Mouse (Mus musculus) heart, postnatal 36 days (tissue): ENCODE data around the gene Akap13. TPM values are rescaled to one million over a fixed set of nuclear protein-coding genes. Genes with fewer than 3 reads are reported as not detected.

ENCODE experiments used
- DNase-seq, 2 experiments: peaks; one replicate each; pipeline ENCODE4 v3.0.0; 2021 to 2022
- intact Hi-C: fragments of 180-260 bp; cut with DNase I; formaldehyde crosslinking; loops from one replicate; pipeline ENCODE4 v1.15.1; 2025
- total RNA-seq, 2 experiments: library from RNA; stranded (reverse); gene quantifications; 2 replicates each; pipeline ENCODE4 v1.2.3; 2021

Akap13 gene
- total RNA-seq, 2 experiments from 2014 or later, result 73.7 to 88.3 TPM

DNA sequence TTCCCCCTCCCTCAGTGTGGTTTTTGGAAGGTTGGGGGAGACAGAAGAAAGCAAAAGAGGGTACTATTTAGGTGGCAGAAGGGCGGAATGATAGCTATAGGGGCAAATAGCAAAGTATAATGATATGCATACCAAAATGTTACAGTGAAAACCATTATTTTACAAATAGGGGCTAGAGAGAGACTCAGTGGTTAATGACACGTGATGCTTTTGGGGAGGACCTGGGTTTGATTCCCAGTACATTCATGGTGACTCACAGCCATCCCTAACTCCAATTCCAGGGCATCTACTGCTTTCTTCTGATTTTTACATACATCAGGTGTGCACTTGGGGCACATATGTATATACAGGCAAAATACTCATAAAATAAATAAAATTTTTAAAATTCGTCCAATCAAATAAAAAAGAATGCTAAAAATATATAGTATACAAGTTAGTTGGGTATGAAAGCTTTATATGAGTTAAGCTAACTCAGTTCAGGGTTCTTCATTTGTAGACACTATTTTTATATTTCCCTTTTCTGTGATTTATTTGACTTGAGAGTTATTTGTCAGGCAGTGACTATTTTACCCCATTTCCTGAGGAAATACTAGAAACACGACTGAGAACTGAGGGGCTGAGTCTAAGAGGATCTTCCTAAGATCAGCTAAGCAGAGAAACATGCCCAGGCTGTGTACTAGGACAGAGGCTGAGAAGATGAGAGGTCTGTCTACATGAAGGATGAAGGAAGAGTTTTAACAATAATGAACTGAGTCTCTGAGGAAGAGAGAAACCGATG, 190.0 kb downstream of the Akap13 start:
- intact Hi-C loops, result loop anchor here (10.0 kb wide), 1 partner anchor 179 kb away; no protein-coding TSS in a partner anchor

DNA sequence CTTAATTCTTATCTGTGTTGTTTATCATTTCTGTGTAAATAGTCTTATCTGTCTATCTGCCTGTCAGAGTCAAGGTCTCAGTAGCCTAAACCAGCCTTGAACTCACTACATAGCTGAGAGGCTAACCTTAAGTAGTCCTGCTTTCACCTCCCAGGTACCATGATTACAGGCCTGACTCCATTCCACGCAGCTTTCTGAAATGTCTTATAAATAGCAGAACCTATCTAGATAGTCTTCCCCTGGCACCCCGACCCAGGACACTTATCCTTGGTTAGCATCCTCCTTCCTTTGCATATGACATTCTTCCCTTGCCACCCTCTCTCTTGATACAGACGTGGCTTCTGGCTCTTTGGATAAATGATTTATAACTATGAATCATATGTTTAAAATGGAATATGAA, 192.7 kb downstream of the Akap13 start:
- intact Hi-C loops, result loop anchor here (10.0 kb wide), 1 partner anchor 177 kb away; no protein-coding TSS in a partner anchor
- no peak for DNase-seq

More for the DNA sequence above, 190.0 kb downstream of the Akap13 start:
- DNase-seq, result no peak

DNA sequence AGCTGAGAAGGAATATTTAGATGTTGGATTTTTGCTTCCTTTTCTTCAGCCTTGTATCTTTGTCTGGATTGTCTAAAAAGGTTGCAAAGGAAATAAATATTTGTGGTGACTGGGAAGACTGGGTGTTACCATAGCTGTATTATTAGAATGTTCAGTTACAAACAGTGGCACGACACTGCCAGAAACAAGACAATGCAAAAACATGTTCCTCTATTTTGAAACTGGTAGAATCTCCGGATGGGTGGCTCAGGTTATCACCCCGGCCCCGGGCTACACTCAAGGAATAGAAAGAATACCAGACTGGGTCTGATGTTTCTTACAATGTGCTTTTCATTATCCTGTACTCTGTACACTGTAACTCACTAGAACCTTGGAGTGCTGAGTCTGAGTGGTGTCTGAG, 193.6 kb downstream of the Akap13 start:
- intact Hi-C loops, result loop anchor here (10.0 kb wide), 1 partner anchor 176 kb away; no protein-coding TSS in a partner anchor
- no peak for DNase-seq

DNA sequence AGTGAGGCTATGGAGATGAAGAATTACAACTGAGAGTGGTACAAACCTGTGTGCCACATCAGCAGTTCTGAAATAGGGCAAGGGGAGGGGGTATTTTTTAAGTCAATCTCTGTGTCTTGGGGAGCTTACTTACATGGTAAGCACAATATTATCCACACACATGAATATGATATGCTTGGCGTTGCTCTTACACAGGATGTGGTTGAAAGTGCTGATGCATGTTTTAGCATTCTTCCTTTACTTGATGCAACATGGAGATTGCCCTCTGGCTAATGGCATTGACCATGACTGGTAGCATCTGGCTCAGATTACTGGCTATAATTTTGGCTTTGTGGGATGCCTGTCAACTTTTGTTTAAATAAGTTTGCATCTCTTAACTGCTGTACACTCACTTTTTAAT, 194.6 kb downstream of the Akap13 start:
- intact Hi-C loops, result loop anchor here (10.0 kb wide), 1 partner anchor 175 kb away; no protein-coding TSS in a partner anchor
- DNase-seq, result no peak

DNA sequence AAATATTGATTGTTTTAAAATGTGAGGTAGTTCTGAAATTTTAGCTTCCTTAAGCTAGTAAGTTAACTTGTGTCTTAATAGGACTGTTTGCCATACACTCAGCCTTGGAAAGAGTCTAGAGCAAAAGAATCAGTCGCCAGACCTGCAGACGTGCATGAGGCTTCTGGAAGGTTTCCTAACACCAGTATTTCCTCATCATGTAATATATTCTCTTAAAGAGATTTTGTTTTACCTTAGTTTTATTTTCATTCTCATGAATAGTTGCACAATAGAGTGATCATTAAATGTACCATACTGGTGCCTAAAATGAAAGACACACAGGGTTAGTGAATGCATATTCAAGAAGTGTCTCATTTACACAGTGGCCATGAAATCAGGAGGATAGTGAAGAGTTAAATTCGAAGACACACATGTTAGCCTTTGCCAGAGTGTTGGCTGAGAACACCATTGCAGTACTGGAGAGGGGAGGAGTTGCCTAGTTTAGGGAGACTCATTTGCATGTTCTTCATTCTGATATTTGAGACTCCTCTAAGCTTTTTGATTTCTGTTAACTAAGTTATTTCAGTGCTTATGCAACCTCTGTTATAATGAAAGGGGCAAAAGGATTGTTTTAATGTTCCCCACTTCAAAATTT, 198.5 kb downstream of the Akap13 start:
- no peak for DNase-seq
- intact Hi-C loops, result no loop called here

DNA sequence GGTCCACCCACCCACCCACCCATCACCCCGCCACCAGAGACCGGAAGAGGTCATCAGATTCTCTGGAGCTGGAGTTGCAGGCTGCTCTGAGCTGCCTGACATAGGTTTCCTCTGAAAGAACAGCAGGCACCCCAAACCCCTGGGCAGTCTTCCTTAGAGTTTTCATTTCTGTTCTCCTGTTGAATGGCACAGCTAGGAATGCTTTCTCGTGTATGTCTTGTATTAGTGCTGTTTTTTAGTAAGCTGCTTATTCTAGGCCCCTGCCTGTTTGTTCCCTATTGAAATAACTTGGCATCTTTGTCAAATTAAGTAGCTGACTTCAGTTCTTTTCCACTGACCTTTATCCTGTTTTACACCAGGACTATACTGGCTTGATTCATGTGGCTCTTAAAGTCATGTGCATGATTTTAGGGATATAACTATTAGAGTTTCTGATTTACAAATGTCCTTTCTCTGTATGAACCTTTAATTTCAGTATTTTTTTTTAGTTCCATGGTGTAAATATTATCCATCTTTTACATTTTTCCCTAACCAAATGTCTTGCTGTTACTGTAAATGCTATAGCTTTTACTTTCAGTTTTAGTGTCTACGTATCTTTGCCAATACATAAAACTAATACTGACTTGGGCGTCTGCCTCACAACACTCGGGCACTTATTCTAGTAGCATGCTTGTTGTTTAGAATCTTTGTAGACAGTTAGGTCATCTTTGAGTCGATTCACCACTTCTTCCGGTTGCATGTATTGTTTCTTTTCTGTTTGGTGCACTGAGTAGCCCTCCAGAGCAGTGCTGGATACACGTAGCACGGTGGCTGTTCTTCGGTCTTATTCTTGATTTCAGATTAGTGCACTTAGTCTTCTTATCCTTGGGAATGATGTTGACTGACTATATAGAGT, 200.1 kb downstream of the Akap13 start:
- no peak for DNase-seq
- intact Hi-C loops, result no loop called here

DNA sequence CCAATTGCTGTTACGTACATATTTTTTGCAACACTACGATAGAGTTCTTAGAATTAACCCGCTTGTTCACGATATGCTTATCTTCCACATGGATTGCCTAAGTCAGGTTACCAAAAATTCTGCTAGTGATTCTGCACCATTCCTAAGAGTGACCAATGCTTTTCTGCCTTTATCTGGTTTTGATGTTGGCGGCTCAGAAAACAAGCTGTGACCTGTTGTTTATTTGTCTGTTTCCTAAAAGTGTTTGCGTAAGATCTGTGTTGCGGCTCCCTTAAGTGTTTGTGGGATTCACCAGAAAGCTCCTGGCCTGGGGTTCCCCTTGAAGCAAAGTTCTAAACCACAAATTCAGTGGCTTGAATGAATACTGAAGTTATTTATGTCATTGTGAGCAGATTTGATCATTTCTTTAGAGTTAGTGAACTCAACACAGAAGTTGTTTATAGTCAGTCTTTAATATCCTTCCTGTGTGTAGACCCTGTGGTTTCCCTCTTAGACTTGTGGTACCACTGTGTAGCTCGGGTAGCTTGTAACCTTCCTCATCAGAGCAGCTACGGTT, 201.0 kb downstream of the Akap13 start:
- intact Hi-C loops, result no loop called here
- no peak for DNase-seq

DNA sequence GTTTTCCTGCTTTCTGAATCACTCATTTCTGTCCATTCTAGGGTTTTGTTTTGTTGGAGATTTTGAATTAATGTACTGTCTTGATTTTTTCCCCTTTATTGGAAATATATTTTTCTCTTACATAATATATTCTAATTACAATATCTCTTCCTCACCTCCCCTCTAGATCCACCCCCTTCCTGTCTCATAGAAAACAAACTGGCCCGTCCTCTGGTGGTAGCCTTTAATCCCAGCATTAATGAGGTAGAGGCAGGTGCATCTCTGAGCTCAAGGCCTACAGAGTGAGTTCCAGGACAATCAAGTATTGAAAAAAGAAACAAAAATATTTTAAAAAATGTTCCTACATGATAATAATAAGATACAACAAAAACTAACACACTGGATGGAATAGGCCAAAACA, 201.6 kb downstream of the Akap13 start:
- no peak for DNase-seq
- intact Hi-C loops, result no loop called here

DNA sequence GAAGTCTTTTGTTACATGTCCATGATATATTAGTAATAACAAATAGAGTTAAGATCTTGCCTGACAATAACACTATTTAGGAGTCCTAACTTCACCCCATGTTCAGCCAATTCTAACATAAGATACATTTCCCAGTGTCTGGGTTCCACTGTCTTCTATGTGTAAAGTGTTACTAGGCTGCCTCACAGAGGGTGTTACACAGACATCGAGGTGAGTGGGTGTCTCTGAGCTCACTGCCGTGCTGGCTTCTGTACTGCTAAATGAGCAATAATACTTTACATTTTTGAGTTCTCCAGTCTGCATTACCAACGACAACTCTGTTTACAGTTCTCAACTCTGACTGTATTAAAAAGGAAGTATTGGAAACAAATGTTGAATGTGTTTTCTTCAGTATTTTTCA, 209.1 kb downstream of the Akap13 start:
- DNase-seq, result no peak
- intact Hi-C loops, result no loop called here

DNA sequence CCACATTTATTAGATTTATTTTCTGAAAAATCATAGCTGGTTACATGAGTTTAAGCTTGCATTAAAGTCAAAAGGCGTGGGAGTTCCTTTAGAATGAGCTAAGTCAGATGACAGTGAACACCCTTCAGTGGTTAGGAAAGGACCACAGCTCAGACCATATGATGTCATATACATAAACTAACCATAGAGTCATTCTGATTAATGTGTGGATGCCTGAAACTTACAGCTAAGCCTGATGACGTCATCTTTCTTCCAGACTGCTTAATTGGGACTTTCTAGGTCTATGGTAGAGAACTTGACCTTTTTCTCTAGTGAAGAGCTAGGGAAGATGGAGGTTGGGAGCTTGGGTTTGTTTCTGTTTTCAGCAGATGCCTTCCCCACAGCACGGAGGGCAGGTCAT, 211.6 kb downstream of the Akap13 start:
- intact Hi-C loops, result no loop called here
- no peak for DNase-seq

DNA sequence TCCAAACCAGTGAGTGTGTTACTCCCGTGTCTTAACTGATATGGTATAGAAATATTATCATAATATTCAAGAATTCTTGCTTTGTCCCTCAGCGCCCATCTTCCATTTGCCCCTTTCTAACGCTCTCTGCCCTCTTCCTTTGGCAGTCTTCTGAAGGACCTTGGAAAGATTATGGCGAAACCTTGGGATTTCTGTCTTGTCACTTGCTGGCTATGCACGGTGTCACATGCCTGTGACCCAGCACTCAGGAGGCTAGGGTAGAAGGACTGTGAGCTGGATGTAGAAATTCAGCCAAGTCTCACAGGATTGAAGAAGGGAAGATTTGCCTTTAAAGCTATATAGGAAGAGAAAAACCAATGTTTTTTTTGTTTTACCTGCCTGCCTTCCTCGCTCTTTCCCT, 212.2 kb downstream of the Akap13 start:
- no peak for DNase-seq
- intact Hi-C loops, result no loop called here

DNA sequence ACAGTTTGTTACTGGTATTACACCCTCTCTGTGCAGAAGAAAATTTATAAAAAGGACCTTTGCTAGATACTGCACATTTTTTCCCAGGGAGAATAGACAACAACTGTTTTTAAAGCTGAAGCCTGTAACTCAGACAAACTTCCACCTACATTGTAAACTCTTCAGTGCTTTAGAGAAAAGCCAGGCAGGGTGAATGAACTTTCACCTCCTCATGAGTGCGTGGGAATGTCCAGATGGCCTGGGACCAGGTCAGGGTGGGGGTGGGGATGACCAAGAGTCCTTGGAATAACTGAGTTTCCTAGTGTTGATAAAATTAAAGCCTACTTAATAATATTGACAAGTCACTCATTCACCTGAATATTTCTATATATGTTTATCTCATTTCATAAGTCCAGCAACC, 213.1 kb downstream of the Akap13 start:
- intact Hi-C loops, result no loop called here

DNA sequence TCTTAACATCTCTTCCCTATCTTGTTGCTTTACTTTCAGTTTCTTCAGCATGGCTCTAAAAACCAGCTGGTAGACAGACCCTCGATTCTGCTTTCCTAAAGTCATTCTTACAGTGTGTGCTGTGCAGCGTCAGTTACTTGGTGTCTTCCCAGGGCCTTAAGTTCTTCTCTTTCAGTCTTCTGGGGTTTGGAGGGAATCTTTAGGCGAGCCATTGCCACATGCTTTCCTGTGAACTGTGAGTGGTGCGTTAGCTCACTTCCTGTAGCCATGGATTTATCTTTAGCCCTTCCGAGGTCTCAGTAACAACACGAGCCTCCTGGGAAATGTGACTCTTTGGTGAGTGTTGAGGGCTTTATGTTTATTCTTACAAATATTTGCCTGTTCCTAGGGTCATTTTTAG, 214.1 kb downstream of the Akap13 start:
- DNase-seq, result no peak
- intact Hi-C loops, result no loop called here

More for the DNA sequence above, 213.1 kb downstream of the Akap13 start:
- no peak for DNase-seq

DNA sequence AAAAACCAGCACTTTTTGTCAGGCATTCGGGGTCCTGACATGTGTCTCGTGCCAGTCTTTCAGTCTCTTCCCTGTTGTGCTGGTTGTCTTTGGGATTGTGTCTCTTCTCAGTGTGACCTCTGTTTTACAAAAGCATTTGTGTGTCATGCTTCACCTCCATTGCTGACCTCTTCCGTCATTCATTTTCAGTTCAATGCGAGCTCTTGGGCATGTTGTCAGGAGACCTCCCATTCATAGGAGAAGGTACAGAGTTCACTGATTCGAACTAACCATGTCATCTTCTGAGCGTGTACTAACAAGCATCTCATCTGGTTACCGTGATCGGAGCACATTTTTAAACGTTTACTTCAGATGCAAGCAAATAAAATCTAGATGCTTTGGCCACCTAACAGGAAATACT, 224.3 kb downstream of the Akap13 start:
- intact Hi-C loops, result no loop called here

DNA sequence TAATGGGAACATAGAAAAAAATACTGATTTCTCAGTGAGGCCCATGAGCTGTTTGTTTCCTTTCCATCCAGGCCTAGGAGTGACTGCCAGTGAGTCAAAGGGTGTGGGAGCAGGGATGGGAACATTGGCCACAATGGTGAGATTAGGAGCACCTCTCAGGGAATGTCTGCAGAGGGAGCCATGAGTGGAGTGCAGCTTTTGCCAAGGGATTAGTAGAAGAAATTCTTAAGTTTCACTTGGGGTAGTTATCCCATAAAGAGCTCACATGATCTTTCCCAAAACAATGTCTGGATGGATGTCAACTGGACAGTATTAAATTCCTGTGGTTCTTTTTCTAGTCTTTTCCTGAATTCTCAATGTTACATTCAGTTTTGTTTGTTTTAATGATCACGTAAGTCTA, 227.6 kb downstream of the Akap13 start:
- DNase-seq, result no peak
- intact Hi-C loops, result loop anchor here (2.0 kb wide), 1 partner anchor 34 kb away; no protein-coding TSS in a partner anchor

More for the DNA sequence above, 224.3 kb downstream of the Akap13 start:
- no peak for DNase-seq

DNA sequence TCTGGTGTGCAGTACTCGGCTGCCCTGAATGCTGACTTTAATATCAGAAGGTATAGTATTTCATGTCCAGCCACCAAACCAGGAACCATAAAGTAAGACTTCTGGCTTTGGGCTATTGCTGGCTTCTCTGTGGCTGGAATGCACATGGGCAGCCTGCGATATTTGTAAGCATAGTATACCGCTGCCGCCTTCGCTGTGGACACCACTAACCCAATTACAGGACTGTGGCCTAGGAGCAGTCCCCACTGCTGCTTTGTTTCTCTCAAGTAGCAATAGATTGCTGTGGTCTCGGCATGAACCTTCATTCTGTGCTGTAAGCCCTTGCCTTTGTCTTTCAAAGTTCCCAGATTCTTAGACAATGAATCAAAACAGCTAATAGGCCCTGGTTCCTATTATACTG, 228.1 kb downstream of the Akap13 start:
- intact Hi-C loops, result loop anchor here (2.0 kb wide), 1 partner anchor 33 kb away; no protein-coding TSS in a partner anchor
- no peak for DNase-seq

DNA sequence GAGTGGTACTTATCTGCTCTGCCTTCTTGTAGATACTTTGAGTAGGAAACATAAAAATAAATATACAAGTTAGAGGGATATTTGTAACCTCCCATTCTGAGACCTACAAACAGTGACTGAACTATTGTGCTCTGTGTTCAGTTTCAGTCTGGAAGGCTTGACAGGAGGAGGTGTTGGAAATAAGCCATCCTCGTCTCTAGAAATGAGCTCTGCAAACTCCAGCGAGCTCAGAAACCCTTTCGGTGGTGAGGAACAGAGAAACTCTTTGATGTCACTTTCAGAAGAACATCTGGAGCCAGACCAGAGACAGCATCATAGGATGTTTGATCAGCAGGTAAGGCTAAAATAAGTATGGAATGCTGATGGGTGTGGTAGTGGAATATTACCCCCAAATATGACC, 229.6 kb downstream of the Akap13 start:
- DNase-seq, result no peak
- intact Hi-C loops, result loop anchor here (5.0 kb wide), 1 partner anchor 313 kb away; no protein-coding TSS in a partner anchor

DNA sequence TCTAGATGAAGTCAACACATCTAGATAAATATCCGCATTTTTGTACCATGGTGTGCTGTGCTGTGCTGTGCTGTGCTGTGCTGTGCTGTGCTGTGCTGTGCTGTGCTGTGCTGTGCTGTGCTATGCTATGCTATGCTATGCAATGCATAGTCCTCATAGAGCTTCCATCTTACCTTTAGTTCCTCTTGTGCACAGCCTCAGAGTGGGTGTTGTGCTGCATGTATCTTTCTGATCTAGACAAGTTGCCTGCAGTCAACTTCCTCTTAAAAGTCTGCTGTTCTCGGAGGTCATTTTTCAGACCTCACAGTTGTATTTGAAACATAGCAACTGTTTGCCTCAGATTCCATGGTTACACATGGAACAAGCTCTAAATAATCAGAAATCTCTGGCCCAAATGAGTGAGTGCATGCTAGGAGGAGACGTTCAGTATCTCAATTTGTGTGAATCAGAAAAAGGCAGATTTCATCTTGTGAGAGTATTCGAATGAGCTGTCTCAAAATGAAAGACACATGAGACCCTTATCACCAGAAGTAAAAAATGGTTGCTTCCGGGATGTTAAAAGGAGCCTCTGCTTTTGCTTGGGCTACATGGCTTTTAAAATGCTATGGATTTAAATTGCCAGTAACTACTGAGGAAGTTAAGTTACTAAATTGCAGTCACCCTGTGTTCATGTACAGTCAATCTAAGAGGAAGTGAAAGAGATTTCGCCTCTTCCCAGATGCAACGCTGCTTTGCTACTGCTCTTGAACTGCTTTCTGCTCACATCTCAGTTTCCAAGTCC, 230.9 kb downstream of the Akap13 start:
- no peak for DNase-seq
- intact Hi-C loops, result loop anchor here (5.0 kb wide), 1 partner anchor 314 kb away; no protein-coding TSS in a partner anchor

DNA sequence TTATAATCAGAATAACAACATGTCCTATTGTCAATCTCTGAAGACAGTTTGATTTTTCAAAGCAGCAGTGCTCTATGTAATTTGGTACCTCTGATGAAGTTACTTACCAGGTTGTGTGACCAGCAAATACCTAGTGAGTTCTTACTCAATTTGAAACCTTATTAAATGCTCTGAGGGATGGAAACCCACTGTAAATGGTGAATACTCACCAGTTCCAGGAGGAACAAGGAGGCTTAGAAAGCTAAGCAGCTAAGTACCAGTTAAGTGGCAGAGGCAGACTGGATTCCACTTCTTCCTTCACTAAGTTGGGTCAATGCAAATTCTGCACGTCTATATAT, 231.5 kb downstream of the Akap13 start:
- no peak for DNase-seq
- intact Hi-C loops, result loop anchor here (5.0 kb wide), 1 partner anchor 314 kb away; no protein-coding TSS in a partner anchor

DNA sequence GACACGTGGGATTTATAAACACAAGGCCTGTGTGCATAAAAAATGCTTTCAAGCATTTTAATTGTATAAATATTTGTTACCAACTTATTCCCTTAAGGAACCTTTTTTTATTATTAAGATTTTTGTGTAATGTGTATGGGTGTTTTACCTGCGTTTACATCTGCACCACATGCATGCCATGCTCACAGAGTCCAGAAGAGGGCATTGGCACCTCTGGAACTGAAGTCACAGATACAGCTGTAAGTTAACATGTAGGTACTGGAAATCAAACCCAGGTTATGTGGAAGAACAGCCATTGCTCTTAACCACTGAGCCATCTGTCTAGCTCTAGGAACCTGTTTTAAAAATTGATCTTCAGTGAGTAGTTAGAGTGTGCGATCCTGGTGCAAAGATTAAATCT, 232.8 kb downstream of the Akap13 start:
- intact Hi-C loops, result loop anchor here (5.0 kb wide), 1 partner anchor 316 kb away; no protein-coding TSS in a partner anchor
- no peak for DNase-seq
